Mouse (Mus musculus) cerebellum, adult 11-12 months (tissue): ENCODE data around the gene Tenm4.

Experiments
- DNase-seq: peaks from one replicate; pipeline ENCODE4 v3.0.0; 2022

Tenm4 gene

GRCm38 (mm10) chr7:96753335-96754095 is 582.5 kb downstream of the Tenm4 start:
- no peak for DNase-seq

GRCm38 (mm10) chr7:96754175-96754574 is 583.1 kb downstream of the Tenm4 start:
- DNase-seq, result no peak

- DNase-seq, result no peak
Measured at GRCm38 (mm10) chr7:96755459-96756094, 584.5 kb downstream of the Tenm4 start.

GRCm38 (mm10) chr7:96756104-96756742 is 585.2 kb downstream of the Tenm4 start:
- DNase-seq, result peak; percentile 18

GRCm38 (mm10) chr7:96757067-96757466 is 586.0 kb downstream of the Tenm4 start:
- no peak for DNase-seq

- no peak for DNase-seq
Measured at GRCm38 (mm10) chr7:96760208-96760607, 589.2 kb downstream of the Tenm4 start.

- DNase-seq, result no peak
Measured at GRCm38 (mm10) chr7:96761151-96761550, 590.1 kb downstream of the Tenm4 start.

- no peak for DNase-seq
Measured at GRCm38 (mm10) chr7:96765321-96765960, 594.4 kb downstream of the Tenm4 start.

GRCm38 (mm10) chr7:96767090-96767489 is 596.0 kb downstream of the Tenm4 start:
- DNase-seq, result no peak

GRCm38 (mm10) chr7:96768718-96769117 is 597.7 kb downstream of the Tenm4 start:
- no peak for DNase-seq

GRCm38 (mm10) chr7:96769784-96770183 is 598.7 kb downstream of the Tenm4 start:
- DNase-seq, result no peak

- no peak for DNase-seq
Measured at GRCm38 (mm10) chr7:96772966-96773365, 601.9 kb downstream of the Tenm4 start.

- peak; percentile 47 for DNase-seq
Measured at GRCm38 (mm10) chr7:96773585-96774225, 602.7 kb downstream of the Tenm4 start.

GRCm38 (mm10) chr7:96775080-96775486 is 604.0 kb downstream of the Tenm4 start:
- DNase-seq, result no peak

GRCm38 (mm10) chr7:96777938-96778600 is 607.0 kb downstream of the Tenm4 start:
- no peak for DNase-seq

GRCm38 (mm10) chr7:96778601-96778969 is 607.5 kb downstream of the Tenm4 start:
- no peak for DNase-seq

- DNase-seq, result no peak
Measured at GRCm38 (mm10) chr7:96780556-96780955, 609.5 kb downstream of the Tenm4 start.

- DNase-seq, result no peak
Measured at GRCm38 (mm10) chr7:96781068-96781467, 610.0 kb downstream of the Tenm4 start.

GRCm38 (mm10) chr7:96782686-96783085 is 611.6 kb downstream of the Tenm4 start:
- DNase-seq, result no peak

GRCm38 (mm10) chr7:96785808-96786207 is 614.8 kb downstream of the Tenm4 start:
- DNase-seq, result no peak

- DNase-seq, result no peak
Measured at GRCm38 (mm10) chr7:96786262-96787044, 615.4 kb downstream of the Tenm4 start.

GRCm38 (mm10) chr7:96788135-96788534 is 617.1 kb downstream of the Tenm4 start:
- DNase-seq, result no peak
